Mouse (Mus musculus) lung, adult 2 months (tissue): ENCODE results near the gene Tex19.2. TPM values are rescaled to one million over a fixed set of nuclear protein-coding genes. Genes with fewer than 3 reads are reported as not detected.
"Not testable (repeated sequence)": the region's sequence is repeated elsewhere in the genome, so short reads cannot be mapped to it uniquely, and the experiment has no call there.

Experiments
- DNase-seq: peaks from one replicate; pipeline ENCODE4 v3.0.0; 2022
- H3K4me1 ChIP-seq: fragments of 200-500 bp; 2 replicates; pipeline ENCODE4 v1.6.1; 2011; ENCODE audit warnings: low read length; ENCODE audit not compliant: control insufficient read depth, insufficient read depth
- H3K4me3 ChIP-seq: fragments of 200-500 bp; replicated peaks from 2 replicates; pipeline ENCODE3; 2011; ENCODE audit warnings: low read depth, mild to moderate bottlenecking, control low read depth, low read length; ENCODE audit errors: extremely low read depth
- CTCF ChIP-seq: fragments of 200-500 bp; IDR thresholded peaks from 2 replicates; pipeline ENCODE4 v1.5.1; 2011; ENCODE audit warnings: mild to moderate bottlenecking, low read length, control low read depth; ENCODE audit not compliant: insufficient read depth
- POLR2A ChIP-seq: fragments of 200-500 bp; IDR thresholded peaks from 2 replicates; pipeline ENCODE4 v1.6.1; 2011; ENCODE audit warnings: low read depth, mild to moderate bottlenecking, control low read depth, low read length, borderline replicate concordance; ENCODE audit errors: extremely low read depth
- WGBS: fragments of 180-500 bp; shearing (Covaris S2); methylation state at CpG from one replicate; pipeline ENCODE4 v1.1.7; 2018; 5-methylcytosine and 5-hydroxymethylcytosine counted together
- polyA plus RNA-seq: library from polyadenylated mRNA; depleted of rRNA; stranded (reverse); fragments of >200 nt; gene quantifications from 2 replicates; pipeline ENCODE4 v1.2.3, GENCODE M21; 2012

Gene Tex19.2
- polyA plus RNA-seq, 1 experiment = not detected

DNA sequence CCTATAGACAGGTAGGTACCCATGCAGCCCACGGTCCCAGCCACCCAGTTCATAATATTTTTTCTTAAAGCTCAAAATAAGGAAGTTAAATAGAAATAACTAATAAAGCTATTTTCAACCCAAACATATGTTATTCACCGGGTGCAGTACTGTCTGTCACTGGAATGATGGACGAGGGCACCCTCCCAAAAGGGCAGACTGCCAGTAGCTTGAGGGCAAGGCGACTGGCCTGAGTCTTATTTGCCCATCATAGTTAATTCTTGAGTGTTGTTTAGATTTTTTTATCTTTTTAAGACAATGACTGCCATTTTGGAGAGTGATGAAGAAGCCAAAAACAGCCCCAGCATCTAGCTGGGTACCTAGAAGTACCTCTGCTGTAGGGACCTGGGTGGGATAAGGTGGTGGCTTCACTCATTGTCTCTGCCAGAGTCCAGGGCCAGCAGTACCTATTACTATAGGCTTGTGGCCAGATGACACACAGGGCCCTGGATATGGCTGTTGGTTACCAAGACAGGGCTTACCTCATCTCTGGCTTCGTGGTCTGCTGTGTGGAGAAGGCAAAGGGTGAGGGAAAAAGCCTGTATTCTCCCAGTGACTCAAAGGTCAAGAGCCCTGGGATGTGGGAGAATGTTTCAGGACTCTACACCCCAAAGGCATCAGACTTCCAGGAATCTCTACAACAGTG lies 6.2 kb downstream of the Tex19.2 start:
- 50% methylated on average over 5 of the region's 5 CpGs for WGBS
- no peak for DNase-seq
- no peak overlapping the region for H3K4me3 ChIP-seq
- H3K4me1 ChIP-seq = no peaks in the 10 kb centered on the region
- no peak for TF ChIP-seq POLR2A
- no peak for TF ChIP-seq CTCF

DNA sequence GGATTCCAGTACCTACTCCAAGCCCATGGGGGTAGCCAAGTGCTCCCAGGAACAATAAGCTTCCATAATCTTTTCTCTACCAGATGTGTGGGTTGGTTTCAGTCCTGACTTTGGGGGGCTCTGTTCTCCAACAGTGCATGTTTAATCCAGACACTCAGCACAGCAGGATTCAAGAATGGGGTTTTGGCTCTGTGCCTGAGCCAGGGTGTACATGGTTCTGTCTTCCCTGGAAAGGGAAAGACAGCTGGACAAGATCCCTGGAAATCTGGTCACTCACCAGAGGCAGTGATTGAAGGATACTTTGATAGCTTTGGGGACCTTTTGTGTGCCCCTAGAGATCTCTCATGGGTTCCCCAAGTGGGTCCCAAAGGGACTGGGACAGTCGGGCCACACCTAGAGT lies 6.9 kb downstream of the Tex19.2 start:
- H3K4me1 ChIP-seq = no peaks in the 10 kb centered on the region
- DNase-seq = no peak
- H3K4me3 ChIP-seq = no peak overlapping the region
- TF ChIP-seq POLR2A = no peak
- no peak for TF ChIP-seq CTCF
- 75% methylated on average over 1 of the region's 1 CpGs for WGBS

DNA sequence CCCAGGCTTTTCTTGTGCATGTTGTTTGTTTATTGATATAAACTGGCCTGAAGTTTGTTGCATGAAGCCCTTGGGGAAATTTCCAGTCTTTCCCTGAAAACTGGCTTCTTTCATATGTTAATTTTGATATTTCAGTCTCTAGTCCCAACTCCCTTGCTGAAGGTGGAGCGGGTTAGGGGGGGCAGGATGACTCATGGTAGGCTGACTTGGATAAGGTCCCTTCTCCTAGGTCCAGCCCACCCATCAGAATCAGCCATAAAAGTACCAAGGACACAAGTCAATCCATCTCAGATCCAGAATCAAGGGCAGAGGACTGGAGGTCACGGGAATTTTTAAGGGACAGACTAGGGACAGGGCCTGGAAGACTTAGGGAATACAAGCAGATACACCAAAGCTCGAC lies 7.4 kb downstream of the Tex19.2 start:
- WGBS = 79% methylated on average over 3 of the region's 3 CpGs
- DNase-seq = no peak

DNA sequence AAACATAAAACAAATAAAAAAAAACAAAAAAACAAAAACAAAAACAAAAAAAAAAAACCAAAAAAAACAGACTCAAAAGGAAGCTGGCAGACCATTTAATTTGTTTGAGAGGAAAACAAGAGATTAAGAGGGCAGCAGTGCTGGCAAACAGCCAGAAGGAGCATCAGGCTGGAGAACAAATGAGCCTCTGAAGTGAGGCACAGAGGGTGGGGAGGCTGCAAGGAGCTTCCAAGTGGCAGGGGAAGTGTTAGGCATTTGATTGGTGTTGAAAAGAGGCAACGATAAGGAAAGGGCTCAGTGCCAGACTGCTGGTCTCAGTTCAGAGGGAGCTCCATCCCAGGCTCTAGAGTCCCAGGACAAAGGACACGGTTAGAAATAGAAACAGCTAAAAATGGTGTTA lies 8.5 kb downstream of the Tex19.2 start:
- no peak for DNase-seq
- no peak for TF ChIP-seq CTCF
- no peak for TF ChIP-seq POLR2A
- Histone ChIP-seq H3K4me1 (no peaks in the 10 kb centered on the region), H3K4me3 (no peak overlapping the region)
- 10% methylated on average over 2 of the region's 2 CpGs for WGBS

More for the DNA sequence above, 7.4 kb downstream of the Tex19.2 start:
- H3K4me1 ChIP-seq = no peaks in the 10 kb centered on the region
- TF ChIP-seq CTCF (no peak), POLR2A (no peak)
- H3K4me3 ChIP-seq = no peak overlapping the region

DNA sequence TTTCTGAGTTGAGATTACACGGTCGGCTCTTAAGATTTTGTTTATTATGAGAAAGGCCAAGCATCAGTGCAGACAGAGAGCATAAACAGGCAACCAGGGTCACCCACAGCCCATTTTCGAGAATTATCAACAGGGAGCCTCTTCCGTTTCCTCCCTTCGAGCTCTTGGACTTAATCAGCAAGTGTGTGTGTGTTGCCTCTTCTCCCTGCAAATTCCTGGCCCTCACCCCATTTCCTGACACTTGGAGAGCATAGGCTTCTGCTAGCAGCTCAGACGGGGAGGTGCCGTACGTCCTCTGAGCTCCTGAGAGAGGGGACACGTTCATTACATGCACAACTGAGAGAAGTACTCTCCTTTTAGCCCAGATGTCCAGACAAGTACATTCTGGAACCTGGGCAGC lies 10.4 kb downstream of the Tex19.2 start:
- DNase-seq = no peak
- H3K4me3 ChIP-seq = no peak overlapping the region
- TF ChIP-seq POLR2A (no peak), CTCF (no peak)
- 12% methylated on average over 9 of the region's 9 CpGs for WGBS
- H3K4me1 ChIP-seq = no peaks in the 10 kb centered on the region

DNA sequence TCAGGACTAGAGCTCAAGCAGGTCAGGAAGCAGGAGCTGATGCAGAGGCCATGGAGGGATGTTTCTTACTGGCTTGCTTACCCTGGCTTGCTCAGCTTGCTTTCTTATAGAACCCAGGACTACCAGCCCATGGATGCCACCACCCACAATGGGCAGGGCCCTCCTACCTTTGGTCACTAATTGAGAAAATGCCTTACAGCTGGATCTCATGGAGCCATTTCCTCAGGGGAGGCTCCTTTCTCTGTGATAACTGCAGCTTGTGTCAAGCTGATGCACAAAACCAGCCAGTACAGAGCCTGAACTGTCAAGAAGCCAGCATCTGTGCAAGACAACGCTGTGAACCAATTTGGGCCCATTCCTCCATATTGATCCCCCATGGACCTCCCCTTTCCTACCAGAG lies 11.2 kb downstream of the Tex19.2 start:
- H3K4me1 ChIP-seq, DNase-seq, H3K4me3 ChIP-seq: not testable (repeated sequence)
- WGBS = 92% methylated on average over 1 of the region's 1 CpGs

DNA sequence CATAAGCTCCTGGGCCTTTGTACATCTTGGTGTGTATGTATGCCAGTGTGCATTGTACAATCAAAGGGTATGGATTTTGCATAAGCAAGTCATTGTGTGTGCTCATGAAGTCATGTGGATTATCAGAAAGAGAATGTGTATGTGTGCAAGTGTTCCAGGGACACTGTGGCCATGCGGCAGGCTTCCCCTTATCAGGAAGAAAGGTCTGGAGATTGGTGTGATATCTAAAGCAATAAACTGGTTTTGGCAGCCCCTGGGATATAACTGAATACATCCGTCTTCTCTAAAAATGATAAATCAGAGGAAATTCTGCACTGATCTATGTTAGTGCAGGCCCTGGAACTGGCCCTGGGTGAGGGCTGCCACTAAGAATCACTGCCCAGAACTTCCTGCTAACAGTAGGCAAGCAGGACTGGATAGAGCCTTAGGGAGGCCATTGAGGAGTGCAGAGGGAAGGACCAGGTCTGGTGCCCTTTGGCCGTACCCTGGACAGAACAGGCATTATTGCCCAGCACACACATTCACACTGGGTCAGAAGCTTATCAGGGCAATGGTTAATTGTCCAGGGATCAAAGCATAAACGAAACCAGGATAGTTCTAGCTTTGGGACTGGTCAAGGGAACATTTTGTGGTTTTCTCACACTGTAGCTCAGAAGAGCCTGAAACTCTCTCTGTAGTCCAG lies 17.2 kb downstream of the Tex19.2 start:
- no peaks in the 10 kb centered on the region for H3K4me1 ChIP-seq
- WGBS = 78% methylated on average over 4 of the region's 4 CpGs
- TF ChIP-seq POLR2A = no peak
- no peak for DNase-seq
- H3K4me3 ChIP-seq = no peak overlapping the region

DNA sequence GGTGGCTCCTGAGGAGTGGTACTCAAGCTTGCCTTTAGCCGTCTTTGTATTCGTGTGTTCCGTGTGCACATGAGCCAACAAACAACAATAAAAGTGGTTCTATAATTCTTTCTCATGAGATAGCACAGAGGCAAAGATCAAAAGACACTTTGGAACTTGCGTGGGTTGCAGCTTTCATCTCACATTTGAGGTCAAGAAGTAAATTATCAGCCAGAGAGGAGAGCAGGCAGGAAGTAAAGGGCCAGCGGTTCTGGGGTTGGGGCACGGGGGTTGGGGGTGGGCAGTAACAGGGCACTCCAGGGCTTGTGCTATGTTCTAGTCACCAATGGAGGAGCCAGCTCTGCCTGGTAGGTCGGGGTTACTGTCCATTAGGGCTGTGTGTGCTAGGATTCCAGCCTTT lies 17.8 kb downstream of the Tex19.2 start:
- Histone ChIP-seq H3K4me1 (no peaks in the 10 kb centered on the region), H3K4me3 (no peak overlapping the region)
- TF ChIP-seq CTCF (no peak), POLR2A (no peak)
- WGBS = 46% methylated on average over 7 of the region's 7 CpGs
- no peak for DNase-seq

DNA sequence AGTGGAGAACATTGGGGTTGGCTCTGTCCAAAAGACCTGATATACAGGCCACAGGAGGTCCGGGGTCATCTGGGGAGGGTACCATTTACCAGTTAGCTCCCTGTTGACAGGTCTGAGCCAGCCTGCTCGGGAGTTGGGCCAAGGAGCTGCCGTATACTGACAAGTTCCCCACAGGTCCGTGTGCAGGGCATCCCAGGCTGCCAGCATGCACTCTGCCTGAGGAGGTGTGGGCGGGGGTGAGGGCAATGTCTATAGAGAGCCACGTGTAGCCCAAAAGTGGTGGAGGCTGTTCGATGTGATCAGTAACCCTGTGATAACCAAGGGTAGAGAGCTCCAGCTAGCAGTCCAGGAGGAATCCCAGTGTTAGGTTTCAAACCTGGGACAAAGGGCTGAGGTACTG lies 18.7 kb downstream of the Tex19.2 start:
- DNase-seq = no peak
- no peaks in the 10 kb centered on the region for H3K4me1 ChIP-seq
- 69% methylated on average over 7 of the region's 7 CpGs for WGBS

More for the DNA sequence above, 18.7 kb downstream of the Tex19.2 start:
- TF ChIP-seq CTCF (no peak), POLR2A (no peak)
- no peak overlapping the region for H3K4me3 ChIP-seq
